Mouse (Mus musculus) fat pad, adult 2 months (tissue): ENCODE data around the gene Itga9.

Experiments used
- DNase-seq: peaks from one replicate; pipeline ENCODE4 v3.0.0-alpha.2; 2011; ENCODE audit warnings: low read depth, low spot score; ENCODE audit errors: extremely low read depth

Gene Itga9

DNA sequence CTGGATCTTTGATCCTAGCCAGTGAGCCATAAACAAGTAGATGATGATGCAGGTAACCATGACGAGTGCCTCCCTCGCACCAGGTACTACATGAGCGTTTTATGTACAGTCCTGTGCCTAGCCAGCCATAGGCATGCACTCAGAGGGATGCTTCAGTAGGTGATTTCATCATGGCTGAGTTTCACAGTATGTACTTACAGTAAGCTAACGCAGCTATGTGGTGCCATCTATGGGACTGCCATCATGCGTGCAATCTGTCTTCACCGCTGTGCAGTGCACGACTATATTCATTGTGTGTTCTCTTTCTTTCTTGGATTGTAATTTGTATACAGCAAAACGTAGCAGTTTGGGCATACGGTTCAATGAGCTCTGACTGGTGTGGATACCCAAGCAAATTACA, 77.9 kb downstream of the Itga9 start:
- no peak for DNase-seq

DNA sequence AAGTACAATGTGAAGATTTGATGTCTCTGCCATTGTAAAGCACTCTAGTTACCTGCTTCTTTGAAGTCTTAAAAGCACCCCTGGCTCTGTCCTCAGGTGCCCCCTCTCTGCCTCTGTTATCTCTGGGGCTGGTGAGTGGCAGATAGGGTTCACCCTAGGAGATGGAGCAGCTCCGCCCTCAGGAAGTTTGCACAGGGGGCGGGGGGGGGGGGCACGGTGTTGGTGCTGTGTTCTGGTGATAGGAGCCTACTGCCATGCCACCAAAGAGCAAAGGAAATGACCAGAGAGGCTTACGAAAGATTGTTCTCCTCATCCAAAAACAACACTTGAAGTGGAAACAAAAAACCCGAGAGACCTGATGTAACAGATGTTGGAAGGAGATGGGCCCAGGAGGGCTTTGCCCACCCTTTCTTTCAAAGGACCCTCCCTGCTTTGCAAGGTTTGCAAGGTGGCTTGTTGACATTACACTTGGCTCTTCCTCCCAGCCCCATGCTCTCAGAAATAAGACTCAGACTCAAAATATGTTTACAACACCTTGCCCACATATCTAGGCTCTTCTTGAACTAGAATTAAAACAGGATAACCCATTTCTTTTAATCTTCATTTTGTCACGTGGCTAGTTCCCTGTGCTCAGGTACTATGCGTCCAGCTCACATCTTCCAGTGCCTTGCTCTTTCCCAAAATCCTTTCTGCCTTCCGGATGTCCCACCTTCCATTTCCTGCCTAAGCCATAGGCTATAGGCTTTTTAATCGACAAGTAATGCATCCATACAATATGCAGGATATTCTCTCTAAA, 79.9 kb downstream of the Itga9 start:
- no peak for DNase-seq

DNA sequence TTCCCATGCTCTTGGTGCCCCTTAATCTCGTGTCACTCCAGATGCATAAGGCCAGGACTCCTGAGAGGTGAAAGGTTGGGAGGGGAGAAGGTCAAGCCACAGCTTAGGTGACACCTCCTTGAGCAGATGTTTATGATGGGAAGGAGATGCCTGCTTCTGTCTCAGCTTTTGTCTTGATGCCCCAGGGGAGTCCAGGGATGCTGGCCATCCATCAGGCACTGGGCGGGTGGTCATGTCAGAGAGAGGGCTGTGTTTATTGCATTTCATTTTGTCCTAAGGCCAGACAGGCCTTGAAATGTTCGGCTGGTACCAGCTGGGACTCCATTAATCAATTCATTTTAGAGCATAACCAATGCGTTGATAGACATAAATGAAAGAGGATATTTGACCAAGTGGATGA, 81.8 kb downstream of the Itga9 start:
- no peak for DNase-seq

DNA sequence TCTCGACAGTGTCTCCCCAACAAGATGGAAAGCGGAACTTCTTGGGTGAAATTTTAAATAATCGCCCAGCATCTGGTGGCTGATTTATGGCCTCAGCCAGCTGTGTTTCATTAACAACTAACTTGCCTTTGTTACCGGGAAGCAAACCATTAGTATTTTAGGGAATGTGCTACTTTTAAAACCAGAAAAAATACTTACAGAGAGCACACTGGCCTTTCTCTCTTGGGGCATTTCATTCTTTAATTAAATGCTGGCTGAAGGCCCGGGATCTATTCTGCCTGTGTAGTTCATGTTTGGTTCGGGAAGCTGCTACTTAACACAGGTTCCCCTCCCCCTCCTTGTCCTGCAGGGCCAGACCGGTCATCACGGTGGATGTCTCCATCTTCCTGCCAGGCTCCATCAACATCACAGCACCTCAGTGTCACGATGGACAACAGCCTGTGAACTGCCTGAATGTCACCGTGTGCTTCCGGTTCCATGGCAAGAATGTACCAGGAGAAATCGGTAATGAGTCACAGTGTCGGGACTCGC, 82.5 kb downstream of the Itga9 start:
- no peak for DNase-seq

DNA sequence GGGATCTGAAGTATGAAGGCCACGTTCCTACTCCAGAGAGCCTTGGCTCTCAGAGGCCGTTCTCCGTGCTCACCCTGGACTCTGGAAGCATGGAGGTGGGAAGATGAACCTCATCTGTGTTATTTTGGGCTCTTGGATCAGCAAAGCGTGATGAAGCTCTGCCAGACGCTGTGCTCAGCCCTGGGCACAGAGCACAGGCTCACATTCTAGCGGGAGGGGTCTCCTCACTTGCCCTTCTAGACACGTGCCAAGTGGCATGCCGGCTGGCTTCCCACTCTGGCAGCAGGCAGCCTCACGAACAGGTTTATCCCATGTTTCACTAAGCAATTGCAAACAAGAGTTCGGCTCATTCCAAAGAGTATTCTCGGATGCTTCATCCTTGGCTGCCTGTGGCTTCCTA, 86.8 kb downstream of the Itga9 start:
- DNase-seq: no peak

DNA sequence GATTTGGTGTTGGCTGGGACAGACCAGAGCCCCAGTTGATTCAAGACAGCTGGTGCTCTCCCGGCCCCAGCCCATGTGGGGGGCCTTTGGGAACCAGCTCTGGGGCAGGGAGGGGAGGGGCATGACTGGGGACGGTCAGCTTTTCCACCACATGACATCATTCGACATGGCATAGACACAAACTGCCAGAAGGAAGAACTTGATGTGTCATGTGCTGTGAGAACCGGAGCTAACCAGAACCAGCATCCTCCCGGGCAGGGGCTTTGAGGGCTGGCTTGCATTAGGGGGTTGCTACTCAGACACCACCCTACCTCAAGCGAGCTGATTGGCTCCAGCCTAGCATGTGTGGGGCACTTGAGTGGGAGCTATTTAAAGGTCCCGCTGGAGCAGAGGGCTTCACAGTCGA, 87.9 kb downstream of the Itga9 start:
- DNase-seq: no peak

DNA sequence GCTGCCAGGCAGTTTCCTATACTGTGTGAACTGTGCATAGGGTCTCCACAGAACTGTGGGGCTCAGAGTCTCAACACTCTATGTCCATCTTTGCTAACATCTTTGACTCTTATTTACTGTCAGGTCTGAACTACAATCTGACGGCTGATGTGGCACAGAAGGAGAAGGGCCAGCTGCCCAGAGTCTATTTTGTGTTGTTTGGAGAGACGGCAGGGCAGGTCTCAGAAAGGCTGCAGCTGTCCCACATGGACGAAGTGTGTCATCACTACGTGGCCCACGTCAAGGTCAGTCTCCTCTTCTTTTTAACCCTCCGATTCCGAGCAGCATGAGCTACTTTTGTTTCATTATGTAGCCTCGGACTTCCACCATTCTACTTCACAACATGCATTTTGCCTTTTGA, 91.7 kb downstream of the Itga9 start:
- no peak for DNase-seq

DNA sequence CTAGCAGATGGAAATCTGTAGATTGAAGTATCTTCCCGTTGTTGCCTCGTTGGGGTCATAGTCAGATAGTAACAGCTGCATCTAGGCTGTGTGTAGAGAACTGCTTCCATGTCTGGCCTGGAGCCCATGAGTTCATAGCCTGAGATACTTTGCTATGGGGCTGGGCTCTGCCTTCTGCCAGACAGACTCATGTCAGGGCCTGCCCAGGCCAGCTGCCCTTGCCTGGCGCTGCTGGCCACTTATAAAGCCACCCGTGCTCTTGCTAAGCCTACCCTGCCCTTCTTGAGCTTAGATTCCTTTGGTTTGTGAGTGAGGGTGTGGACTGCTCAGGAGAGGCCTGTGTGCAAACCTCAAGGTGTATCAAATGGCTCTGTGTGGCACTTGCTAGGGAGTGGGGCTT, 93.2 kb downstream of the Itga9 start:
- no peak for DNase-seq

DNA sequence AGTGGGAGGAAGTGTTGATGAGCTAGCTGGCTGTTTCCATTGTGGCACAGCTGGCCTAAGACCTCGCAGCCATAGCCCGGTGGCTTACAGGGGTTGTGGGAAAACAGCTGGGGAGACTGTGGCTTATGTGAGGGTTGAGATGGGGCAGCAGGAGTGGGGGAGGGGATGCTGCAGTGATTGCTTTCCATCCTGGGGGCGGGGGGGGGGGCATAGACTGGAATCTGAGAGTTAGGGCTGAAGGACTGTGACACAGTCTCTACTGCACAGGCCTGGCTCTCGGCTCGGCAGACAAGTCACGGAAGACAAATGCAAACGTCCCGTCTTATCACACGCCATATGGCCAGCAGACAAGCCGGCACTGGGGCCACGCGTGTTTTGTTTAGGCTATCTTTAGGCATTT, 94.4 kb downstream of the Itga9 start:
- no peak for DNase-seq

DNA sequence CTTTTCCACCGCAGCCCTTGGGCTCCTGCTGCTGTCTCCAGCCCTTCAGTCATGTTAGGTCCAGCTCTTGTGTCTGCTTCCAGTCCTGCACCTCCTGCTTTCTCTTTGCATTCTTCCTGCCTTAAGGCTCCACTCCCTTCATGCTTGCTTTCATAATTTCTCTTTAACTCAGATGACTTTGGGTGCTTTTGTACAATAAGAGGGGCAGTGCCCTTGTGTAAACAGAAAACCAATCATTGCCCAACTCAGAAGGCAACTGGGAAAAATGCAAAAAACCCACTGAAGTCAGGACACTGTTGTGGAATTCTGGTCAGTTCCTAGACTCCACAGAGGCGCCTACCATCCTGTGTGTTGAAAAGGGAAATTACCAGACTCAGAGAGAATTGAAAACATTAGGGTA, 95.3 kb downstream of the Itga9 start:
- no peak for DNase-seq

DNA sequence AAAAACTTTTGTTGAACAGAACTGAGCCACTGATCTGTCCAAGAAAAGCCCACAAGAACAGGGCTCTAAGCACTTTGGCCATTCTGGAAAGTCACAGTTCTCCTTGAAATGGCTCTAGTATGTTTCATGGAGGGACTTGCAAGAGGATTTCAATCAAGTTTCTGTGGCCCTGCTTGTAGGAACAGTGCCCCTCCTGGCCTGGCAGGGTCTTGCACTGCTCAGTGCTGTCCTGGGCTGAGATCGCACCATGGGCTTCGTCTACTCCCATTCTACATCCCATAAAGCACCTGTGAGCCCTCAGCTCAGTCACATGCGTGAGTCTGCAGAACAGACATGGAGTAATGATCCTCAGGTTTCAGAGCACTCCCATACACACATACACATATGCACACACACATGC, 96.7 kb downstream of the Itga9 start:
- no peak for DNase-seq

DNA sequence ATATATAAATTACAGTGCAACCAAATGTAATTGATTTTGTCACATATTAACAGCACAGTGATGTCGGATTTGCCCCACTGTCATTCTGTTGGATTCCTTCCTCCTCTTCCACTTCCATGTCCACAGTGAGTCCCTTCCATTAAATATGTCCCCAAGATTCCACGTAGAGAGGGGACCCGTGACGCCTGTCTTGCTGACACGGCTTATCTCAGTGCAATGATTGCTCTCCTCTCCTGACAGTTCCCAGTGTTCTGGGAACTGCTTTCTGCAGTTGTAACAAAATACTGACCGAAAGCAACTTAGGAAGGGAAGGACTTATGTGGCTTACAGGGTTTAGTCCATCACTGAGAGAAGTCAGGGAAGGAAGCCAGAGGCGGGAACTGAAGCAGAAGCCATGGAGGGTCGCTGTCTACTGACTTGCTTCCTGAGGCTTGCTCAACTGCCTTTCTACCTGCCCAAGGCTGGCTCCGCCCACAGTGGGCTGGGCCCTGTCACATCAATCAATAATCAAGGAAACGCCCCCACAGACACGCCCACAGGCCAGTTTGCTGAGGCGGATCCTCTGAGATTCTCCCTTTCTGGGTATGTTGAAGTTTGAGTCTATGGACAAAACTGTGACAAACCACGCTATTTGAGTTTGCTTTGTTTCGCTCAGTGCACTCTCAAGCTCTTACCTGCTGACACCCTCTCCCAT, 99.0 kb downstream of the Itga9 start:
- DNase-seq: no peak

DNA sequence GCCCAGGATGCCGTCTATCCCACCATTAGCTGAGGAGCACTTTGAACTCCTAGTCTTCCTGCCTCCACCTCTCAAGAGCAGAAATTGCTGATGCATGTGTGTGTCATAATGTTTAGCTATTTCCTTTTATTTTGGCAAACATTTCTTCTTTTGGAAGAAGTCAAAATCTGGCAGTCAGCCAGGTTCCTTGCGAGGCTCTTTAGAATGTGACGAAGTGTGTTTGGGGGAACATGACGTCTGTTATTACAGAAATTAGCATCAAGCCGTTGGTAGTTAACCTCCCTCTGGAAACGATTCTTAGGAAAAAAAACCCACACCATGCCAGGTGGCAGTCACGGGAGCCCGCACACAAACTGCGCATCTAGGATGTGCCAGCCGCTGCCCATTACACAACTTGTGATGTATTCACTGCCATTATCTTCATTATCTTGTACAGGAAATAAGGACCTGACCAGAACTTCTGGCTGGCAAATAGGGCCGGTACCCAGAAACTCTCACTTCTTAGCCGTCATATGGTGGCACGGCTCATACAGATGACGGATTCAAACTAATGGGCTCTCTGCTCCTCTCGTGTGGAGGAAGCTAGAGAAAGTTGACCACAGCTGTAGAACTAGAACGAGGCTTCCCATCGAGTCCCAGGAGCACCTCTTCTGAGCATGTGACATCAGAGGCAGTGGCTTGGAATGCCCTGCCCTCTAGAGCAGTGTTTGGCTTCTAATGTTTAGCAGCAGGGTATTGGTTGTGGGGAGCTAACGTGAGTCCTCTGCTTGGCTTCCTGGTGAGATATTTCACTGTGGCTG, 99.9 kb downstream of the Itga9 start:
- no peak for DNase-seq

DNA sequence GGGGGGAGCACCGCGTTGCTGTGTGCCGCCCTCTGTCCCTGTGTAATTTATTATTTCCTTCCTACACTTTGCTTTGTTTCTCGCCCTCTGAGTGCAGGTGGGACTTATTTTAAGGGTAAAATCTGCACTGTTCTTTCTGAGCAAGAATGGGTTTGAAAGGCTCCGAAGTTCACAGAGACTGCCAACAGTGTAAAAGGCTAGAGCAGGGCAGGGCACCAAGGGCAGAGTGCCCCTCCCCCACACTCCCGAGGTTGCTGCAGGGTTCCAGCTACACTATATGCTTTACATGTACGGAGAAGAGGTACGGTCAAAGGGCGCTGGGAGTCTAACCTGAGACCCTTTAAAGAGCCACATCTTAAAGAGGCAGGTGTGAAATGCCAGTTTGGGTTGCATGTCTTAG, 104.1 kb downstream of the Itga9 start:
- DNase-seq: no peak

DNA sequence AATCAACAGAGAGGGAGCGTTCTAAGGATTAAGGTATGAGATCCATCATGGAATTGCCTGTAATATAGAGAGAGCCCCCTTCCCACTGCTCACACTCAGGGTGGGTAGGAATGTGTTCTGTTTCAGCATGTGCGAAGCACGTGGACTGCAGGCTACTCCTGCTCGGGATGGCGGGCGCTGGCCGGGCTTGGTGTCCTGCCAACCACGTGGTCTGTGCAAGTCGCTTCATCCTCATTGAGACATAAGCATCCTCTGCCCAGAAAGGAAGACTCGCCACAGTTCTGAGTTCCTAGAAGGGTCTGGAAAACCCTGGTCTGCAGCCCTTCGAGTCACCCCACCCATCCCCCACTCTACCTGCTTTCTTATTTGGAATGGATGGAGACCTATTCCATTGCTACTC, 105.3 kb downstream of the Itga9 start:
- DNase-seq: no peak

DNA sequence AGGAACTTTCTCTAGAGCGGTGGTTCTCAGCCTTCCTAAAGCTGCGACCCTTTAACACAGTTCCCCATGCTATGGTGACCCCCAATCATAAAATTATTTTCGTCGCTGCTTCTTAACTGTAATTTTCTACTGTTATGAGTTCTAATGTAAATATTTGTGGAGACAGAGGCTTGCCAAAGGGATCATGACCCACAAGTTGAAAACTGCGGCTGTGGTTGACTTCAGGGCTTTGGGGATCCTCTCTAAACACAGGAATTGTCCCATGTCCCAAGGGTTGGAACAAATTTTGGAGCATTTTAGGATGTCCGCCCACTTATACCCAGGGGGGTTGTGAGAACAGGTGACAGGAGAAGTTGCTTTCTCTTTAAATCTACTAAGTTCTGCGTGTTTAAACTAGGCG, 107.0 kb downstream of the Itga9 start:
- no peak for DNase-seq

DNA sequence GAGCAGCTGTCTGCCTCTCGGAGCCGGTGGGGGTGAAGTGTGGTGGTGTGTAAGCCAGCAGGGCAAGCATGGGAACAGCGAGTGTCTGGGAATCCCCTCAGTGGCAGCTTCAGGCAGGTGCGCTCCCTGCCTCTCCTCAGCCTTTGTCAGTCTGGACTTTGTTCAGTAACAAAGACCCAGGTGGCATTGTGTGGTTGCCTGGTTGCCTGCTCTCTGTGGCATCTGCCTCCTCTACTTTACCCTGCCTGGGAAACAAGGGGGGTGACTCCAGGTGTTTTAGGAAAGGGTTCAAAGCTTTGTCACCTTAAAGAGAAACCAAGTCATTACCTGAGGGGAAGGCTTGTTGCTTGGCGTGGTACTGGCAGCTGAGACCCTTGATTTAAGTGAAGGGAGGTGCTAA, 108.0 kb downstream of the Itga9 start:
- no peak for DNase-seq

DNA sequence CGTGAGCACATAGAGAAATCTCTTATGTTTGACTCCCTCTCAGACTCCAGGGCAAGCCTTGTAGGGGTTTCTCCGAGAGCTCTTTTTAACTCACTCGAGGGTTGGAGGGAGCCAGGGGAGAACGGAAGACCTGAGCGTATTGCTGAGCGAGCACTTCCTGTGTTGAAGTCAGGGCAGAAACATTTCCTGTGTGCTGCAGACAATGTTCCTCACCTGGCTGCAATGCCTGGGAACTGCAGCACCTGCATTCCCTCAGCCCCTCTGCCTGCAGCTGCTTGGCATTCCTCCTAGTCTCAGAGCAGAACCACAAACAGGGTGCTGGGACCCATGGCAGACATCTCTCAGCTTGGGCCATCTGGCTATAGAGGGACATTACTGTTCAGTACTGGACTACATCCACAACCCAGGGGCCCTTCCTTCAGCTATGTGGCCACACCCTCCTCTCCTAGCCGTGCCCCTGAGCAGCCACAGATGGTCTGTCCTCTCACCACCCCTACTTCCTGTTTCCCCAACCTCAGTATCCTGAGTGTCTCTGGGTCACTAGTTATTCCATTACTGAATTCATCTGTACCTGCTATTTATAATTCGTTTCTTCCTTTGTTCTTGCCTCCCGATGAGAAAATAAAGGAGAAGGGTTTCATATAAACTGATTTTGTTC, 109.6 kb downstream of the Itga9 start:
- DNase-seq: no peak

DNA sequence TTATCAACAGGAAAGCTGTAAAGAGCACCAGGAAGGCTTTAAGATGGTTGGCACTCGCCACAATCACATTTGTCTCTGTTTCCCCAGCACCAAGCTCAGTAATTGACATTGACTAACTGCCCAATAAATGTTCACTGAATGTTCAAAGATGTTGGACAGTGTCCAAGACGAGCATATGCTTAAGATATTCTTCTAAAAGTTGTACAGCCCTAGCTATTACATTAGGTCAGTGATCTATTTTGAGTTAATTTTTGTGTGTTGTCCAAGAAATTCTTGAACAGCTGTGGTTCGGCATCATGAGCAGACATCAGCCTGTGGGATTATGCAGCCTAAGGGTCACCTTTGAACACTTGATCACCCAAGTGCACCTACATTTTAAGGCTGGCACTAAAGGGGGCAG, 110.9 kb downstream of the Itga9 start:
- DNase-seq: no peak

DNA sequence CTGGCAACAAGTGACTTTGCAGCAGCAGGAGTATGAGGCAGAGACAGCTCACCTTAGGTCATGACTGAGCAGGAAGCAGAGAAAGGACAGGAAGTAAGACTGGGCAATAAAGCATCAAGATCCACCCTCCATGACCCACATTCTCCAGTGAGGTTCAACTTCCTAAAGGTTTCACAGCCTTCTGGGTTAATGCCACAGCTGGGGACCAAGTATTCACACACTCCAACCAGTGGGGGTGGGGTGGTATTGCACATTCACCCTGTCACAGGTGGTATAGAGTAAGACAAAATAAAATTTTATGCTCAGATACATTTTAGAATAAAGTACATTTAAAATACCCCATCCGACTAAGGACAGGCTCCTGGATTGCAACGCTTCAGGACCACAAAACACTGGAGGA, 112.0 kb downstream of the Itga9 start:
- no peak for DNase-seq

DNA sequence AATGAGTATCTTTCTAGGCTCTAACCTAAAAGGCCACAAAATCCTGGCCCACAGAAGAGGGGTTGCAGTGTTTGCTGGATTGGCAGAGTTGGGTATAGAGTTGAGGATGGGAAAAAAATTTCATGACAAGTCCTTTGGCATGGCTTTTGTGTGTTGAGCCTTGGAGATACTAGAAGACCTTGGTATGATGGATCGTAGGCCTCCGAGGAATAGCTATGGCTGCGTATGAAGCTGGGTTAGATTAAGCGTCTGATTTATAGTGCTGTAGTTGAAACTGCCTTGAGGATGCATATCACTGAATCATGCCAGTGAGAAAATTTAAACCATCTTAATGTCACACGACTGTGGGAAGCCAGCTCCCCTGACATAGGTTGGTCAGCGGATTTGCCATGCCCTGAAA, 114.6 kb downstream of the Itga9 start:
- no peak for DNase-seq
